Mouse (Mus musculus): ENCODE results near the gene Stk38.
"Not testable (repeated sequence)": the region's sequence is repeated elsewhere in the genome, so short reads cannot be mapped to it uniquely, and the experiment has no call there.

Gene Stk38

DNA sequence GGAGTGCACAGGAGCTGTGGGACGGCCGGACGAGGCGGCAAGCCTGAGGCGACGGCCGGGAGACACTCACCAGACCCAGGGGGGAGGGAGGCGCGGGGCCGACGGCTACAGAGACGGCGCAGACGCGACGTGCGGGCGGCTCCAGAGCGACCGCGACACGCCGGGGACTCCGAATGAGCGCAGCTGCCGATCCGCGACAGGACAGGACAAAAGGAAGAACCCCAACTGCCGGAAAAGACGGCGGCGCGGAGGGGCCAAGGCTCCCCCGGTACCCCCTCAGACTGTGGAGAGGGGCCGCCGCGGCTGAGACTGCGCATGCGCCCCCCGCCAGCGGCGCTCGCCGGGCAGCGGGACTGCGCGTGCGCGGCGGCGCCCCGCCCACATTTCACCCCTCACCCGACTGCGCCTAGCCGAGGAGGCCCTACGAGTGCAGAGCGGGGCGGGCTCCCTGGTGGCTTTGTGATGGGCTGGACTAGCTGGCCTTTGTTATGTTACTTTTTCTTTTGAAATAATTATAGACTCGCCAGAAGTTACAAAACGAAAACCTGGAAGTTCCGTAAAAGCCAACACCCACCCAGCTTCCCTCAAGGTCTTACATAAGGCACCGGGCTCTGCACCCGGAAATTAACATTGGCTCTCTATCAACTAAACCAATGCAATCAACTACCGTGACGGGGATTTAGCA is at the start of gene Stk38:
TSS of gene Stk38 (minus strand) at position 355 of the 685 bp plus-strand sequence.
- DNase-seq (ENCODE audit: low spot score), result peak; percentile 92

DNA sequence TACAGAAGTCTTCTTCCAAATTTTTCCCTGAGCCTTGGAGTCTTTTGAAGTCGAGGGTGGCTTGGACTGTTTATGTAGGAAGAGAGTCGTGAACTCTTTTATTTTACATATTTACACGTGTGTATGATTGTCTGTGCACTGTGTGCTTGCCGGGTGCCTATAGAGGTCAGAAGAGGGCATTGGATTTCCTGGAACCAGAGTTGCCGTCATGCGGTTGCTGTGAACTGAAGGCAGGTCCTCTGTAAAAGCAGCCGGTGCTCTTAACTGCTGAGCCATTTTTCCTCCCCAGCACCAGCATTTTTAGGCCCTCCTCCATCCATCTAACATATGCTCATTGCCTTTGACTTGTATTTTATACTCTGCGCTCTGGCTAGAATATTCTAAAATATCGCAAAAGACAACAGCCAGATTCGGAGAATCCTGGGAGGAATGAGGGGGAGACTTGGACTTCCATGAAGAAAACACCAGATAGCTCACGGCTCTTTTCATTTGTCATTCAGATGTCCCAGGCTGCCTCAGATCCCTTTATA is 49.6 kb upstream of the Stk38 start:
- DNase-seq (ENCODE audit: low spot score), result no peak

DNA sequence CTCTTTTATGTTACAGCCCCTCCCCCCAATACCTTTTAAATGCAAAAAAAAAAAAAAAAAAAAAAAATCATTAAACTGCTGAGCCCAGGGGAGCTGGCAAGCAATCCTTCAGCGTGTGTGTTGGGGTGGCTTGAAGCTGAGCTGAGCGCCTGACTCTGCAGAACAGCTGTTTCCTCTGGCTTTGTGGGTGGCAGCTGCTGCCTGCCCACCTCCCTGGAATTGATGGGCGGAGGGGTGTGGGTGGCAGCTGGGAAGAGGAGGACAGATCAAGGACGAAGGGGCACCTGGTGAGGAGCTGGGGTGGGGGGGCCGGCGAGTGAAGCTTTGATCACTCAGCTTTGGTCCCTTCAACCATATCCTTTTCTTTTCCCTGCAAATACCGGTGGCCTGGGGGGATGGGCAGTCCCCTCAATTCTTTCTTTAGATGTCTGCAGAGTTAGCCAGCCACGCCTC is 48.9 kb upstream of the Stk38 start:
- no peak for DNase-seq (ENCODE audit: low spot score)

DNA sequence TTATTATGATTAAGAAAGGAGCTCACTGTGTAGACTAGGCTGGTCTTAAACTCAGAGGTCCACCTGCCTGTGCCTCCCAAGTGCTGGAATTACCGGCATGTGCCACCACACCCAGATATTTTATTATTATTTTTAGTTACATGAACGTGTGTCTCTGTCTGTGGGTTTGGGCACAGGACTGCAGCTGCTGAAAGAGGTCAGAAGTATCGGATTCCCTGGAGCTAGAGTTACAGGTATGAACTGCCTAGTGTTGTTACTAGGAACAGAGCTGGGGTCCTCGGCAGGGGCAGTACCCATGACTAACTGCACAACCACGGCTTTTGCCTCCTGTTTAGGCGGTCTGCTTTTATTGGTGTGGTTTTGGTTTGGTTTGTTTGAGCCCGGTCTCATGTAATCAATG is 48.4 kb upstream of the Stk38 start:
- DNase-seq (ENCODE audit: low spot score), result no peak

DNA sequence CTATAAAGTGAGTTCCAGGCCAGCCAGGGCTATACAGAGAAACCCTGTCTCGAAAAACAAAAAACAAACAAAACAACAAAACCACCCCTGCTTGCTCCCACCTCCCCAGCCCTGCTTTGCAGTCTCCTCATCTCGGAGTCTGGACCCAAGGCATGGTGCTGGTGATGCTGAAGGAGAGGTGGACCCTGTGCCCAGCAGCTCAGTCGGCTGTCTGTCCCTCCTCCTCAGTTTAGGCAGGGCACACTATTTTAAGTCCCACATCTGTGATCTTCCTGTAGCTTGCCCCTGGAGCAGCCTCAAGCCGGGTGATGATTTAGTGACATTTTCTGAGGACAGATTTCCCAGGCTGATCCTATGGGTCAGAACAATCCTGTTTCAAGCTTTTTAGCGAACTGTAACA is 47.8 kb upstream of the Stk38 start:
- no peak for DNase-seq (ENCODE audit: low spot score)

DNA sequence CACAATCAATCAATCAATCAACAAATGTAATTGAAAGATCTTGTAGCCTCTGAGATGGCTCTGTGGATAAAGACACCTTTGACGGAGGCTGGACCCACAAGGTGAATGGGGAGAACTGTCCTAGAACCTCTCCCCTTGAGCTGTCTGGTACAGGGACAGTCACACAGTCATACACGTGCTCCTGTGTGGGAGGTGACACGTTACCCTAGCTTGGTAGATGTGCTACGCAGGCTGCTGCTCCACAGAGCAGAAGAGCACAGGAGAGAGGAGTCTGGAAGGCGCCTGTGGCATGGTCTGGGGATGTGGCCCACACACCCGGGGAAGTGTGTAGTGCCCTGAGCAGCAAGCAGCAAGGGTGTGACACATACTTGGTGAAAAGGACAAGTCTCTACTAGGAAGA is 46.6 kb upstream of the Stk38 start:
- no peak for DNase-seq (ENCODE audit: low spot score)

DNA sequence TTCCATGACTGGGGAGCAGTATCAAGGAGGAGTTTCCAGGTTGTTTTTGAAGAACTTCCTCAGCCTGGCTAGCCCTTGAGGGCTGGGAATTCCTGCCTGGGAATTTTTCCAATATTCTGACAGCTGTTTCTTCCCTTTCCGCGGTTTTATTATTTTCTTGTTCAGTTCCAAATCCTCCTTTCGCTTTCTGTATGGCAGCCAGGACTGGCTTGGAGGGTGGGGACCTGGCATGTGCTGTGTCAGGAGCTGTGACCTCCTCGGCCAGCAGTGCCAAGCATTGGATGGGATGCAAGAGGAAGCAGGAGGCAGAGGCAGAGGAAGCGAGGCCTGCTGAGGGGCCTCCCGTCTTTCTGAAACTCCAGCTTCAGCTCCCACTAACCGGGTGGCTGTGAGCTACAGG is 46.0 kb upstream of the Stk38 start:
- peak; percentile 40 for DNase-seq (ENCODE audit: low spot score)

DNA sequence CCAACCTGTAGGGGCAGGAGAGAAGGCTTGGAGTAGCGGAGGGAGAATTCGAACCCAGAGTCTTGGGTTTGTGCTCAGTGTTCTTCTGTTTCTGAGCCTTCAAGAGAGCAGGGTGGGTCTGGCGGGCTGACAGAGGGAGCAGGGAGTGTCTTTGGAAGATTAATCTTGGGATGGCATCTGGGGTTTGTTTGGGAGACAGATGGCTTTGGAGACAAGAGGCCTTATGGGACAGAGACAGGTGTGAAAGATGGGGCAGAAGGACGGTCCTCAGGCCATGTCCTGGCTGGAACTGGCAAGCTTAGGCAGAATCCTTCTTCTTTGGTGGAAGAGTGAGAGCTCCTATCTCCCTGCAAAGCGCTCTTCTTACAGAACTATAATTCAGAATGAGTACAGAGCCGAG is 45.3 kb upstream of the Stk38 start:
- DNase-seq (ENCODE audit: low spot score), result no peak

DNA sequence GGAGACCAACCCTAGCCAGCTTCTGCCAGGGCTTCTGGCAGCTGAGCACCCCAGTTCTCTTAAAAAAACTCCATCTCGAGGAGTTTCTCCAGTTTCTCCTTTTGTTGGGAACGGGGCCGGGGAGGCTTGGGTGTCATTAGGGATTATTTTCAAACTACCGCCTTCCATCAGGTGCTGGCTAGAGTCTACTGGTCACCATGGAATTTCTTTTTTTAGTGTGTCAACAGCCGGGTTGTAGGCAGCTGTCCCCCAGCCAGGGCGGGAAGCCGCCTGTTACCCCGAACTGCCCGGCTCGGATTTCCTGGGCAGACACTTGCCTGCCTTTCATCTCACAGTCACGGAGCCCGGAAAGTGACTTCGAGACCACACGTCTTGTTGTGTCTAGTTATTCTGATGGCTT is 43.0 kb upstream of the Stk38 start:
- DNase-seq (ENCODE audit: low spot score), result no peak

DNA sequence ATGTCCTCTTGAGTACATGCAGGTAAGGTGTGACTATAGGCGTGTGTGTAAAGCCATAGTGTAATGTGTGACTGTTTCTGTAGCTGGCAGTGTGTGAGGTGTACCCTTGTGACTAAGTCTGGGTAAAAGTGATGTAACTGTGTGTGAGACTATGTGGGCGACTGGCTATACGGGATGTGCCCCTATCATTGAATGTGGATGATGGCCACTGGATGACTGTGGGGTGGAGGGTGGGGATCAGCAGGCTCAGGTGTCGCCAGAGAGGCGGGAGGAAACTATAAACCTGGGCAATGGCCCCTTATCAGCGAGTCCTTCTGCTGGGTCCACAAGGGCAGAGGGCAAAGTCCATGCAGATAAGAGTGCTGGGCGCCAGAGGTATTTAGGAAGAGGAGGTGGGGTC is 42.1 kb upstream of the Stk38 start:
- no peak for DNase-seq (ENCODE audit: low spot score)

DNA sequence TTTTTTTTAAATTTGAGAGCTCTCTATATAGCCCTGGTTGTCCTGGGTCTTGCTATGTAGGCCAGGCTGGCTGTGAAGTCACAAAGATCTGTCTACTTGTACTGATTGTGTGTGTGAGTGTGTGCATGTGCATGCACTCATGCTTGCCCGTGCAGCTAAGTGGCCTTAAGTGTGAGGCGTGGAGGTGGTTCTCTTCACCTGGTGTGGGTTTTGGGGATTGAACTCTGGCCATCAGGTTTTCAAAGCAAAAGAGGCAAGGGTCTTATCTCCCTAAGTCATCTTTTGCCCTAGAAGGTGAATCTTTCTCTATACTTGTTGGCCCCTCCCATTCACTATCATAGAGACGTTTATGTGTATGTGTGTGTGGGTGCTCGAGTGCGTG is 41.7 kb upstream of the Stk38 start:
- DNase-seq (ENCODE audit: low spot score), result no peak

DNA sequence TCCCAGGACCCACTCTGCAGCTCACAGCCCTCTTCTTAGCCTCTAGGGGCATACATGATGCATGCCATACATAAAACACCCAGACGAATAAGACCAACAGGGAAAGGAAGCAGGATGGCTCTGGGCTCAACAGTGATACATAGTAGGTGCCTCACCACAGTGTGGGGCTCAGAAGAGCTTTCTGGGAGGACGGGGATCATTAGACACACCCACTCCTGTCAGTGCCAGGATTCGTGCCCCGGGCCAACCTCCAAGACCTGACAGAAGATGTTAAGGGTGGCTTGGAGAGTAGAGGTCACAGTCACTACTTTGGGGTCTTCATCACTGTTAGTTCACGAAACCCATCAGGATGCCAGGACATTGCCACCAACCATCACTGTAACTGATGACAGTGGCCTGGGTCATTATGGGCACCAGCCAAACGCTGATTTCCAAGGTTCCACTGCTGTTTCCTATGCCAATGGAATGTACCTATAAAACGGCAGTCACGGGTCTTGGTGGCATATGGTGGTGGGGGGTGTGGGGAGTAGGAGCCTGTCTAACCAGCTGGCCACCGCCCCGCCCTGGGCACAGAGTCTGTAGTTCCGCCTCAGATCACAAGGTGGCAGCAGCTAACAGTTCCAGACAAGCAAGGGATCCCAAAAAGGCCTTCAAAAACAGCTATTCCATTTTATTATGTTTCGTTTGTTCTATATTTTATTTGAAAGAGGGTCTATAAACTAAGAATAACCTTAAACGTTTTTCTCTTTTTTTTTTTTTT is 41.1 kb upstream of the Stk38 start:
- DNase-seq (ENCODE audit: low spot score), result no peak

DNA sequence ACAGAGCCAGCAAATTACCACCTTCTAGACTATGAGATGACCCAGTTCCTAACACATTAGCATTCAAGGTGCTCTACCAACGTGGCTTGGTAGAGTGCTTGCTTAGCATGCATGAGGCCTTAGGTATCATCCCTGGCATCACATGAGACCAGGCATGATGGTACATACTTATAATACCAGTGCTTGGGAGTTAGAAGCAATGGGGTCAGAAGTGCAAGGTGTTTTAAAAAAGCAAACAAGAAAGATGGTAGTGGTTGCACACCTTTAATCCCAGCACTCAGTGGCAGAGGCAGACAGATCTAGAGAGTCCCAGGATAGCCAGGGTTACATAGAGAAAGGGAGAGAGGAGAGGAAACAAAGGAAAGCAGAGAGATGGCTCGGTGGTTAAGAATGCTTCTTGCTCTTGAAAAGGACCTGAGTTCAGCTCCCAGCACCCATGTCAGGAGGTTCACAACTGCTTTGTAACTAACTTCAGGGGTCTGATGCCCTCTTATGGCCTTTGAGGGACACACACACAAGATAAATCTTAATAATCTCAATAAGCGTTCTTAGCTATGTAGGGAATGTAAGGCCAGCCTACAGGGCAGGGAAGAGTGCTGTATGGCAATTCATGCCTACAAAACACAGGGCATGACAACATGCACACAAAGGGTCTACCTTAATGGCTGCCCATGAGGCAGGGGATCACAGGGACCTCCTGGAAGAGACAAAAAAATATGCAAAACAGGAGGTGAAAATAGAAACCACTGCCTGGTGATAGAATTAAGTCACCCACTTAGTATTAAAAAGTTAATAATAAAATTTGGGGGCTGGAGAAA is 40.1 kb upstream of the Stk38 start:
- DNase-seq (ENCODE audit: low spot score), result no peak

DNA sequence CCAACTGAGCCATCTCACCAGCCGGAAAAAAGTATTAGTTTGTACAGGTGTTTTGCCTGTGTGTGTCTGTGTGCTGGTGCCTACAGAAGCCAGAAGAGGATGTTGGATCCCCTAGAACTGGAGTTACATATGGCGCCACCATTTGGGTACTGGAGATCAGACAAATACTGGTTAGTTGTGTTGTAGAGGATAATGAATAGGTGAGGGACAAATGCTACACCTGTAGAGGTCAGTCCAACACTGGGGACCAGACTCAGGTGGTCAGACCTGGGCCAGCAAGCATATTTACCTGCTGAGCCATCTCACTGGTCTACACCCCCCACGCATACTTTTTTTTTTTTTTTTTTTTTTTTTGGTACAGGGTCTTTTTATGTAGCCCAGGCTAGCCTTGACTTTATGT is 39.1 kb upstream of the Stk38 start:
- DNase-seq (ENCODE audit: low spot score), result no peak

DNA sequence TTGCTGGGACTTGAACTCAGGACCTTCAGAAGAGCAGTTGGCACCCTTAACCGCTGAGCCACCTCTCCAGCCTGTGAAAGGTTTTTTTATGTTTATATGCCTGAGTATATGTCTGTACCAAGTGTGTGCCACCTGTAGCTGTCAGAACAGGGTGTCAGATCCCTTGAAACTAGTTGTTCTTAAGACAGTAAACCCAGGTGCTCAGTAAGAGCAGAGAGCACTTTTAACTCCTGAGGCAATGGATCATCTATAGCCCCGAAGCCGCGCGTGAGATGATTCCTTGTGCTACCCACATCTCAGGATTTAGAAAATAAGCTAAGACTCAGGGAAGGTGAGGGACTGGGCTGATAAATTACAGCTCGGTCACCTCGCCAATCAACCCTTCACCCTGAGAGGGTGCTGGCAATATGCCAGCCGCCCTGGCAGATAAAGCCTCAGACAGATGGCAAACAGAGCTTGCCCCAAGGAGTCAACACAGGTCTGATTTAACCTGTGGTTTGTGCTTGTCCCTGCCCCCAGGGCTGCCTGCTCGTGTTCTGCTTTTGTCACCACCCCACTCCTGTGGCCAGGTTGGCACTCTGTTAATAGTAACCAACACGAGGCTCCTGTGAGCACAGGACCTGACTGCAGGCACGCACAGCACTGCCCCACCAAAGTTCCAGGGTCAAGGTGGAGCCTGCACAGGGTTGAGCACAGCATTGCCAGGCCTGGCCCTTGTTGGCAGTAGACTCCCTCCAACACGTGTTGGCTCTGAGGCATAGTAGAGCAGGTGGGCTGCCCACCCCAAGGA is 38.1 kb upstream of the Stk38 start:
- DNase-seq (ENCODE audit: low spot score), result no peak

DNA sequence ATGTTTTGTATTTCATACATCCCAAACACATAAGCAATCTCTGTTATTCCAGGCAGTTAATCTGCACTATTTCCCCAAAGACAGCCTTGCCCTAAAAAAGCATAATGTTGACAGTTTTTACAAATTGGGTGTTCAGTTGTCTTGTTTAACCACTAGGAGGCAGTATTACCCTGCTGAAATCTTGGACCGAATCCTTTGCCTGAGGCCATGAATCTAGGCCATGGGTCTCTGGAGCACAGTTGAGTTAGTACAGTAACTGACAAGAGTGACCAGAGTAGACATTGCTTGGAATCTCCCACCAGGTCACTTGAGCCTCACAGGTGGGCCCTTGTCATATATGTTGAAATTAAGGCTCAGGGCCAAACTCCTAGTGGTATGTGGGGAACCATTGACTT is 37.1 kb upstream of the Stk38 start:
- no peak for DNase-seq (ENCODE audit: low spot score)

DNA sequence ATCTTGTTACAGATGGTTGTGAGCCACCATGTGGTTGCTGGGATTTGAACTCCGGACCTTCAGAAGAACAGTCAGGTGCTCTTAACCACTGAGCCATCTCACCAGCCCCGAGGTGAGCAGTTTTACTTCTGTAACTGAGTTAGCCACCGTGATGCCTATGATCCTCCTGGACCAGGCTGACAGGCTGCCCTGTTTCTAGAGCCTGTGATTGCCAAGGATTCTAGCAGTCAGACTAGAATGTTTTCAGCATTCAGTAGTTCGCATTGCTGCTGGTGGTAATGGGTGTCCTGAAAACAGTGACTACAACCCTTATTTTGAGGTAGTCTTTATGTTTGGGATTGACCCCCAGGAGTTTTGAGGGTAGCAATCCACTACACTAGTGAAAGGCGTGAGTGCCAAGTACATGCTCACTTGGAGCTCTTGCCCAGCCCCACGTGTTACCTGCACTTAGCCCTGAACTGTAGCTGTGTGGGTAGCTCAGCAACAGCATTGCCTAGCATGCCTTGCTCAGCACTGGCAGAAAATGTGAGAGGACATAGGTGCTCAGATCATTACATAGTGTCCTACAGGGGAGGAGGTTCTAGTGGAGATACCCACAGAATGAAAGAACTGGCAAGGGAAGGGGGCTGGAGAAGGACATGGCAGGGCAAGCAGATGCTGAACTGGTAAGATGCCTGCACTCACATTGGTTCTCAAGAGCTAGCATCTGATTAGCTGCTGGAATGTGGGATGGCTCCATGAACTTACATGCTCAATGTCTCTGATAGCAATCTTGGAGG is 36.5 kb upstream of the Stk38 start:
- no peak for DNase-seq (ENCODE audit: low spot score)

DNA sequence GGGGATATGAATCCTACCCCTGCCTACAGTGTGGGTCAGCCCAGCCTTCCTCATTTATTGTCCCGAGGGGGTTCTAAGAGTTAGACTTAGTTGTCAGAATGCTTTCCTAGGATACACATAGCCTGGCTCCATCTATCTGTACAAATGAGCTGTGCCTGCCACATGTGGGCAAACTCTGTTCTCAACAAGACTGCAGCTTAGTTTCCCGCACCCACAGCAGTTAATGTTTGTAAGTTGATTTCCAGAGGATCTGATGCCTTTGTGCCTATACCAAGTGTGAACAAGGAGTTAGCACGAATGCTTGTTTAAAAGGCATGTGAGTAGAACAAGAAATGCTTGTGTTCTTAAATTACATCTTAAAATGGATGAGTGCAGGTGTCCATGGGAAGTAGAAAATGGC is 35.8 kb upstream of the Stk38 start:
- no peak for DNase-seq (ENCODE audit: low spot score)

DNA sequence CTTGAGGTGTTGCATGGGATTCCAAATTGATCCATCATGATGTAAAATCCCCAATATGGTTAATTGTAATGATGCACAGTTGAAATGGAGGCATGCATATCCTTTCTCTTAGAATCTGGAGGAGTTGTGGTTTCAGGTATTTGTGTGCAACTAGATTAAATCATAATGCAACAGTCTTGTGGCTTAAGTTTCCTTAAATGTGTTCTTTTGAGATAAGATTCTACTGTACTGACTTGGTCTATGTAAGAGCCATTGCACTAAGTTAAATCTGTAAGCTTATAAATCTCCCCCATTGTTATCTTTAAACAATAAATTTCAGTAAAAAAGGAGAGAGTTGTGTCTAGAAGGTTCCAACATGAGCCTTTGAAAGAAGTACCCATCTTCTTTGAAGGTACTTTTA is 34.8 kb upstream of the Stk38 start:
- DNase-seq (ENCODE audit: low spot score), result no peak

DNA sequence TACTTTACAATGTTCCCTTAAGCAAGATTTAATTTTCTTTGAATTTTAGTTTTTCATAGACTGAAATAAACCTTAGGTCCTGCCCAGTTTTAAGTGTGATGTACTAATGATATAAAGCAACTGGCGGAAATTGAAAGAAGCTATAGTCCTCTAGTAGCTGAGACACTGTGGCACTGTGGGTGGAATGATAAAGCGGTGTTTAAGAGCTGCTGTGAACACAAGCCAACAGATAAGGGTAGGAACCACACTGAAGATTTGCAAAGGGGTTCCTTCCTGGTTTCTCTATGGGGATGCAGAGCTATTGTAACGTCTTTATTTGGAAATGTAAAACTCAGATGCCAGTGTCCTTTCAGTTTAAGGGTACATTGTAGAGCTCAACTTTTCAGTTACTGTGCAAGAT is 33.8 kb upstream of the Stk38 start:
- DNase-seq (ENCODE audit: low spot score), result not testable (repeated sequence)

DNA sequence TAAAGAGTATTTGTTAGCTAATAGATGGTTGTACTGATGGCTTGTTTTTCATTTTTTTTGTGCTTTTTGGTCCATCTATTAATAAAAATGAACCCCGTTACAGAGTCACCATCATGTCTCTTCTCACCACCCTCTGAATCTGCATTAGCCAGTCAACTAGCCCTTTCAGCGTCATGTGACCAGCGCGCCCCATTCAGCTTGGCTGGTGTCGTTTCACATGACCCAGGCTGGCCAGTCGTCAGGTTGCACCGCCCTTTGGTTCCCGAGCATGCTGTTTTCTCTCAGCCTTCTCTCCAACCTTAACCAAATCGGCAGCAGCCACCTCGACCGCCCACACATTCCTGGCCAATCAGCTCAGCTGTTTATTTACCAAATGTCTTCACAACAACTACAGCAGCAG is 31.6 kb upstream of the Stk38 start:
- no peak for DNase-seq (ENCODE audit: low spot score)
